Mouse (Mus musculus) macrophage (primary cell): ENCODE measurements around the gene Pars2. TPM values are rescaled to one million over a fixed set of nuclear protein-coding genes. Genes with fewer than 3 reads are reported as not detected.

ENCODE experiments used
- H3K27ac ChIP-seq: fragments of 350-480 bp; formaldehyde crosslinking; 2 replicates; pipeline ENCODE4 v1.9.0; 2021
- H3K36me3 ChIP-seq: fragments of 350-480 bp; formaldehyde crosslinking; 2 replicates; pipeline ENCODE4 v1.9.0; 2021; ENCODE audit errors: inconsistent target
- H3K4me3 ChIP-seq: fragments of 350-480 bp; formaldehyde crosslinking; 2 replicates; pipeline ENCODE4 v1.9.0; 2021; ENCODE audit errors: inconsistent target
- H3K79me2 ChIP-seq: fragments of 350-480 bp; formaldehyde crosslinking; 2 replicates; pipeline ENCODE4 v1.9.0; 2021; ENCODE audit errors: inconsistent target
- WGBS: methylation state at CpG from one replicate; pipeline ENCODE4 v1.1.7; 2026; ENCODE audit warnings: inconsistent platforms; ENCODE audit not compliant: missing documents; 5-methylcytosine and 5-hydroxymethylcytosine counted together
- polyA plus RNA-seq: library from polyadenylated mRNA; stranded (reverse); fragments of 250-400 nt; gene quantifications from 3 replicates; pipeline ENCODE4 v1.2.4, GENCODE M21; 2018; ENCODE audit warnings: inconsistent platforms

Gene Pars2
- polyA plus RNA-seq, 1 experiment from 2014 or later = 3.0 TPM

DNA sequence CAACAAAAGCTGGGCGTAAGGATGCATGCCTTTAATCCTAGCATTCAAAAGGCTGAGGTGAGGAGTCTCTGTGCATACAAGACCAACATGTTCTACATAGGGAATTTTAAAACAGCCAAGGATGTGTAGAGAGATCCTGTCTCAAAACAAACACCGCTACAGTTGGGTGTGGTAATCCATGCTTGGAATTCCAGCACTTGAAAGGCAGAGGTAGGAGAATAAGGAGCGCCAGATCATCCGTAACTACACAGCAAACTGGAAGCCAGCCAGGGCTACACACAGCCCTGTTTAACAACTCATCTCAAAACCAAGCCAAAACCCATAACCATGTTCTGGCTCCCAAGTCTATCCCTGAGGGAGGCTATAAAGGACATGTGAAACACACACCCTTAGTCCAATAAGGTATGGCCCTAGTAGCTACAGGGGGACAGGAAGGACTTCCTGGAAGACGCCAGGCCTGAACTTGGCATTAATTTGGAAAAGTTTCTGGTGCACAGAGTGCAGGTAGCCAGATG is 13.1 kb downstream of the Pars2 start:
- 93% methylated on average over 5 of the region's 5 CpGs for WGBS
- Histone ChIP-seq H3K27ac (no peak overlapping the region), H3K36me3 (peaks cover 96% of the 10 kb centered on the region)

DNA sequence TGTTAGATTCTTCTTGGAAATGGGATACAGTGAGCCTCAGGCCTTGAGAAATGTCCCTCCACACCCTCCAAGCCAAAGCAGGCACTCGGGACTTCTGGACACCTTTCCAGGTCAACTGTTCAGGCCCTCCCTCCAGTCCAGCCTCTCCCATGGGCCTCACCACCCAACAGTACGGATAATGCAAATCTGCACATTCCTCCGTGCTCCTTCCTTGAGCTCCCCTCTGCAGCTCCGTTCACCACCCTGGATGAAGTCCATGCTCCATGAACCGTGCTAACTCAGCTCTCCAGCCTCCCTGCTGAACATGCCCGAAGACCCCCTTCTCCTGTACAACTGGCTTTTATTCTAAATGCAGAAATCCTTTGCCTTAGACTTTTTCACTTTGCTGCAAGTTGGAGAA is 13.8 kb downstream of the Pars2 start:
- no peaks in the 10 kb centered on the region for H3K79me2 ChIP-seq
- H3K4me3 ChIP-seq = no peak overlapping the region
- H3K36me3 ChIP-seq = peaks cover 96% of the 10 kb centered on the region
- no peak overlapping the region for H3K27ac ChIP-seq
- WGBS = 89% methylated on average over 6 of the region's 6 CpGs

More for the DNA sequence above, 13.1 kb downstream of the Pars2 start:
- no peaks in the 10 kb centered on the region for H3K79me2 ChIP-seq
- H3K4me3 ChIP-seq = no peak overlapping the region

DNA sequence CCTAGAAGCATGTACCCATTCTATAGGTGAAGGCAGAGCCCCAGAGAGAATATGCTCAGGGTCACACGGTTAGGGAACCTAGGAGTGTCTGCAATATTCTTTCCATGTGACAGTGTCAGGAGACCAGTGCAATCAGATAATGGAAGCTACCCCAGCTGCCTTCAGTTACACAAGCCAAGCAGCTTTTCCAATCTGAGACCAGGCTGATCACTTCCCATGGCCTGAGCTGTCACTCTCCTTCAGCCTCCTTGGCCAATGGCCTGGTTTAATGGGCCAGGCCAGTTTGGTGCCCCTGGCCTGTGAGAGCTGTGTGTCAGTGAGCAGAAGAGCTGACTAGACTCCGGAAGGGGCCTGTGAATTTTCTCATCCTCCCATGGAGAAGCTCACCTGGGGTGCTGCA is 14.4 kb downstream of the Pars2 start:
- 83% methylated on average over 2 of the region's 2 CpGs for WGBS
- Histone ChIP-seq H3K27ac (no peak overlapping the region), H3K36me3 (peaks cover 96% of the 10 kb centered on the region), H3K4me3 (no peak overlapping the region), H3K79me2 (no peaks in the 10 kb centered on the region)

DNA sequence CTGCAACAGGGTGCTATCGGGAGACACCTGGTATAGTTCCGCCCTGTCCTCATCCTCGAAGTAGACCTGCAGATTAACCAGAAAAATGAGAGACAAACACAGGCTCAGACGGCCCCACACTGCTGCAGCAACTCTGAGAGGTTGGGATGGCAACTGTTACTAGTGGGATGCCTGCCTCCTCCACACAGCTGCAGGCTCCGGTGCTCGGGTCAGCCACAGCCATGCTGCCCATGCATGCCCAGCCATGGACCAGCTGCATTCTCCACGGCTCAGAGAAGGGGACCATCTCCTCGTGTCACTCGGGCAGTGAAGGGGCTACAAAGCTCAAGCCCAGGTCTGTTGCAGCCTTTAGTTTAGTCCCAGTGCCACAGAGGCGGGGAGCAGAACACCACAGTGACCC is 14.8 kb downstream of the Pars2 start:
- Histone ChIP-seq H3K4me3 (no peak overlapping the region), H3K79me2 (no peaks in the 10 kb centered on the region), H3K27ac (no peak overlapping the region), H3K36me3 (peaks cover 96% of the 10 kb centered on the region)
- WGBS = 98% methylated on average over 10 of the region's 10 CpGs

DNA sequence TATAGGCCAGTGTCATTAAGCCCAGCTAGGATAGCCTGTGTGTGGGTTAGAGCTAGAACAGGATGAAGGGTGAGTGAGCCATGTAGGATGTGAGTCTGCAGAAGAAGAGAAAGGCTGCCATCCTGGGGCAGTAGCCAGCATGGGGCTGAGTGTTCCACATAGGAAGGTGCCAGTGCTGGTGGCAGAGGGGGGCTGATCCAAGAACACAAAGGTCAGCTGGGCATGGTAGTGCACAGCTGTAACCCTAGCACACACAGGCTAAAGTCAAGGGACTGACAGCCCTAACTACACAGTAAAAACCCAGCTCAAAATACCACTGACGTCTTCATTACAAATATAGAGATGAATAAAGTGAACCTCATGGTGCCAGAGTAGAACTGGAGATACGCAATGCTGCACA is 15.7 kb downstream of the Pars2 start:
- WGBS = 93% methylated on average over 2 of the region's 2 CpGs

DNA sequence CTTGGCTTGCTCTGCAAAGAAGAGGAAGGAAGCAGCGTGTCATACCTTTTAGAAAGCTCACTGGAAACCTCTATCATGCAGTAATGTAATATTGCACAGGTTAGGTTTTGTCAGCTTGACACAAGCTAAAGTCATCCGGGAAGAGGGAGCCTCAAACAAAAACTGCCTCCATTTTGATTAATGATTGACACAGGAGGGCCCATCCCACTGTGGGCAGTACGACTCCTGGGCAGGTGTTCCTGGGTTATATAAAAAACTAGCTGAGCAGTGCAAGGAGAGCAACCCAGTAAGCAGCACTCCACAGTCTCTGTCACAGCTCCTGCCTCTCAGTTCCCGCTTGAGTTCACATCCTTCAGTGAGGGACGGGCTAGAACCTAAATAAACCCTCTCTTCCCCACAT is 25.9 kb downstream of the Pars2 start:
- Histone ChIP-seq H3K27ac (no peak overlapping the region), H3K4me3 (no peak overlapping the region), H3K36me3 (peaks cover 44% of the 10 kb centered on the region), H3K79me2 (no peaks in the 10 kb centered on the region; the same call in 1 of the 2 replicates)
- WGBS = 92% methylated on average over 5 of the region's 5 CpGs

More for the DNA sequence above, 15.7 kb downstream of the Pars2 start:
- Histone ChIP-seq H3K27ac (no peak overlapping the region), H3K79me2 (no peaks in the 10 kb centered on the region), H3K4me3 (no peak overlapping the region), H3K36me3 (peaks cover 98% of the 10 kb centered on the region)

DNA sequence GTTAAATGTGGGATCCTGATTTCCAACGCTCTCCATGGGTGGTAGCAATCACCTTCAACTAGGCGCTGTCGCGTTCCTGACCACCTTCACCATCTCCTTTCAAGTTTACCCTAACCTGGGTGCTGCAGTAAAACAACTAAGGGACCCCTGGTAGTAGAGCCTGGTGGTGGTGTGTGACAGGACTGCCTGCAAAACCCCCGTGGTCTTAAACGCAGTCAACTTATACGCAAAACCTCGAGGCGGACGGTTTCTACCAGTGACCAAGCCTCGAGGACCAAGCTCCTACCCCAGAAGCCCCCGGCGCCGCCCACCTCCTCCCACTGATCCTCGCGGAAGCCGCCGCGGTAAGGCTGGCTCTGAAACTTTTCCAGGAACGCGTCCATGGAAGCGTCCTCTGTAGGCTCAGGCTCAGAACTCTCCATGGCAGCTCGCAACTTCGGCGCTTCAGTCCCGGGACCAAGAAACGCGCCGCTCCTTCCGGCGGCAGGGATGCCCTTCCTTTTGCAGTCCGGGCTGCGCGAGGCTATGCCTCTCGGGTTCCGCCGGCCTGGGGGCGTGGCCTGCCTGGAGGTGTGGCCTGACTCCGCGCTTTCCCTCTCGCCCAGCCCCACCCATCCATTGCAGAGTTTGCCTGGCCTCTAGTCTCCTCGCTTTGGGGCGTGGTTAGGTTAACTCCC is 27.7 kb downstream of the Pars2 start, which contains the start of gene Ttc4:
Gene Ttc4, minus strand, starts transcription at position 503 of the 677 bp plus-strand sequence.
- WGBS = under 1% methylated on average over 43 of the region's 43 CpGs
- H3K27ac ChIP-seq = peak within 1 kb of the TSS; percentile 33
- no peaks in the 10 kb centered on the region; the same call in 1 of the 2 replicates for H3K79me2 ChIP-seq
- peak within 1 kb of the TSS; percentile 96 for H3K4me3 ChIP-seq
- peaks cover 30% of the 10 kb centered on the region for H3K36me3 ChIP-seq

DNA sequence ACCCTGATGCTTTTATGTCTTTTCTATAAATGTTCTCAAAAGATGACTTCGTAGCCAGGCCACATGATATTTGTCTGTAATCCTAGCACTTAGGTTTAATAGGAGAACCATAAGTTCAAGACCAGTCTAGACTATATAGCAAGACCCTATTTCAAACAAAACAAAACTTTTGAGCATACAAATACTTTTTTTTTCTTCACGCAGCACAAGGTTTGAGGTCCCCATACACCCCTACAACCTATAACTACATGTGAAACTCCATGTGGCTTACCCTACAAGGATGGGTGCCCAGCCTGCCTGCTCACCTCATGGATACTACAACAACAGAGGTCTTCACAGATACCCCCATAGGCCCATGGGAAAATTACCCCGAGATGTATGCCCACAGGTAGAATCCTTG is 28.3 kb downstream of the Pars2 start:
- 68% methylated on average over 3 of the region's 3 CpGs for WGBS
- no peak overlapping the region for H3K4me3 ChIP-seq
- H3K36me3 ChIP-seq = peaks cover 27% of the 10 kb centered on the region
- no peaks in the 10 kb centered on the region; the same call in 1 of the 2 replicates for H3K79me2 ChIP-seq
- H3K27ac ChIP-seq = no peak overlapping the region

DNA sequence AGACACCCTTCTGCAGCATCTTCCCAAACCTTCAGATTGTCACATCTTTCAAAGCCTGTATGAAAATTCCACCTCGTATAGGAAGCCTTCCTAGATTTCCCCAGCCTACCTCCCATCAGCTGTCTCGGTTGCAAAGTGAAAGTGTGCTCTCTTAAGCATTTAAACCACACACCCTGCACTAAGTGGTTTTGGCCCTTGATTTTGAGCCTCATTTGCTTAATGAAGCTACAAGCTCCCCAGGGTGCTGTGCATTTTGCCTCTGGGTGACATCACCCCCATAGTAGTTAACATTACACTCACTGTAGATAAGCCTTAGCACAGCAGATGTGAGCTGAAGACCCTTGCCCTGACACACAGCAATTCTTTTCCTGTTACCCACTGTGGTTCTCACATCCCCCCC is 30.1 kb downstream of the Pars2 start:
- no peak overlapping the region for H3K4me3 ChIP-seq
- H3K36me3 ChIP-seq = peaks cover 9% of the 10 kb centered on the region
- no peak overlapping the region for H3K27ac ChIP-seq
- WGBS = 43% methylated on average over 2 of the region's 2 CpGs
- H3K79me2 ChIP-seq = no peaks in the 10 kb centered on the region; the same call in 1 of the 2 replicates

DNA sequence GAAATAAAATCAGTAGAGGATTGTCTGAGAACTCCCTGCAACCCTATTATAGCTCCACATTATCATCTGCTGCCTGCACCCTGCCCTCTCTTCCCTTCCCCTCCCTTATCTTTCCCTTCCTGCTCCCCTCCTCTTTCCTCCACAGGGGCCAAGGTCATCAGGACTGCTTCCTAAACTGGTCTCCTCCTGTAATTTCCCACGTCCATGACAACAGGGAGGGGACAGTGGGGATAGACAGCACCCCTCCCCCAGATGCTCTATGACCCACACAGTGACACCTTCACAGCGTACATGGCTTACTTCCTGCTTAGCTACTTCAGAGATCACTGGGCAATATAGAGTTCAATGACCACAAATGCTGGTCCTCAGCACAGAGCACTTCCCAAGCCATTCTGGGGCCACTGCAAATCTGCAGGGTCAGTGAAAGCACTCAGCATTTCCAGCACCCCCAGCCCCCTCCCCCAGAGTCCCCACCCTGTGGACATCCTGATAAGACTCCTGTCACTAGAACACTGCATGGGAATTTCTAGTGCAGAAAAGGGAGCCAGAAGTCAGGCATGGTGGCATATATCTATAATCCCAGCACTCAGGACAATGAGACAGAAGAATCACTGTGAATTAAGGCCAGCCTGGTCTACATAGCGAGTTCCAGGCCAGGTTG is 37.9 kb downstream of the Pars2 start:
- no peak overlapping the region for H3K27ac ChIP-seq

DNA sequence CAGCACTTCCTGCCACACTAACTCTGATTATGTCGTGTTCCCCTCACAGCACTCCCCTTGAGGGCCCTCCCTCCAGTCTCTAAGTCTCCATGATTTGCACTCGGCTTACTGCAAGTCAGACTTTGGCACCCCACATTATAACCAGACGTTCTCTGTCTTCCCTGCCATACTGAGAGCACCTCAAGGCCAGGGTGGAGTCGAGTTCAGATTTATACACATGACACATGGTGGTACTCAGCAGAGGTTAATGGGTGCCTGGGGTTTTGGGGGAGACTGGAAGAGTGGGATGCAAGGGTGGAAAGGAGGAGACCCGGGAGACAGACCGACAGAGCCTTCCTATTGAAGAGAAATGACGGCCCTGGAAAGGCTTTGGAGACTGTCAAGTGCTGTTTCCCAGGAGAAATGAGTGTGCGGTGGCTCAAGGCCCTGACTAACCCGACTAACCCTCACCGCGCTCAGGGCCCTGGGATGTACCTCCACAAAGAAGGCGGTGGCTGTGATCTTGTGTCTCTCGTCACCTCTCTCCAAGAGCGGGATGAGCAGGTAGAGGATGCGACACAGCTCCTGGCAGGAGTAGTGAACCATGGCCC is 43.1 kb downstream of the Pars2 start:
- no peaks in the 10 kb centered on the region for H3K36me3 ChIP-seq
- H3K79me2 ChIP-seq = no peaks in the 10 kb centered on the region
- H3K4me3 ChIP-seq = no peak overlapping the region
- 81% methylated on average over 15 of the region's 15 CpGs for WGBS
- no peak overlapping the region for H3K27ac ChIP-seq

More for the DNA sequence above, 37.9 kb downstream of the Pars2 start:
- H3K4me3 ChIP-seq = no peak overlapping the region
- 57% methylated on average over 3 of the region's 3 CpGs for WGBS
- no peaks in the 10 kb centered on the region for H3K36me3 ChIP-seq
- no peaks in the 10 kb centered on the region for H3K79me2 ChIP-seq

DNA sequence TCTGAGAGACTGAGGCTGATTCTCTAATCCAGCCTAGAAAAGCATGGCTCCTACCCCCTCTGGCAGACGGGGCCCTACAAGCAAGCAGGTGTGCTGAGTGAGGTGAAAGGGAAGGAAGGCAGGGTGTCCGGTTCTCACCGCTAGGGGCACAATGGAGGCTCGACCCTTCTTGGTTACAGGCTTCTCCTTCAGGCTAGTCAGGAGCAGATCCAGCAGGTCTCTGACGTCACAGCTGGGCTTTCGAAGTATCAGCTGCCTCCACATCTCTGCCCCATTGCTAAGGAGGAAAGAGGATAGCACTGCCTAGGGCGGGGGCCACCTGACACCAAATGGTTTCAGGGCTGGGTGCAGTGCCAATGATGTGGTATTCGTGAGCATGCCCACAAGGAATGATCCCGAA is 49.1 kb downstream of the Pars2 start:
- no peak overlapping the region for H3K27ac ChIP-seq

DNA sequence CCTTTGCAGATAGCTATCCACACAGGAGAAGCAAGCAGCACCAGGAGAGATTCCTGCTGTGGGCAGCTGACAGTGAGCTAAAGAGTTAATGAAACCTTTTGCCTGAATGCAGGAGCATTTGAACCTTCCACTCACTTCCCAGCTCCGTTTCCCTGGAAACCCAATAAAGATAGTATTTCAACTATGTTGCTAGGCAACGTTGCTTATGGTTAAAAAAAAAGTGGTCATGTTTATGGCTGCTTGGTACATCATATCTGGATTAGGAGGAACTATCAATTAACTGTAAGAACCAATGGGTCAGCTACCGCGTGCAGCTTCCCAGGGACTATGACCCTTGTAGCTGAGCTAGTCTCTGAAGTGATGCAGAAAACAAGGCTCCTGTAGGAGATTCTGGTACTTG is 49.9 kb downstream of the Pars2 start:
- H3K79me2 ChIP-seq = no peaks in the 10 kb centered on the region
- H3K27ac ChIP-seq = no peak overlapping the region
- 73% methylated on average over 4 of the region's 4 CpGs for WGBS
- H3K36me3 ChIP-seq = no peaks in the 10 kb centered on the region
- H3K4me3 ChIP-seq = no peak overlapping the region

More for the DNA sequence above, 49.1 kb downstream of the Pars2 start:
- Histone ChIP-seq H3K79me2 (no peaks in the 10 kb centered on the region), H3K4me3 (no peak overlapping the region), H3K36me3 (no peaks in the 10 kb centered on the region)
- 22% methylated on average over 9 of the region's 9 CpGs for WGBS

DNA sequence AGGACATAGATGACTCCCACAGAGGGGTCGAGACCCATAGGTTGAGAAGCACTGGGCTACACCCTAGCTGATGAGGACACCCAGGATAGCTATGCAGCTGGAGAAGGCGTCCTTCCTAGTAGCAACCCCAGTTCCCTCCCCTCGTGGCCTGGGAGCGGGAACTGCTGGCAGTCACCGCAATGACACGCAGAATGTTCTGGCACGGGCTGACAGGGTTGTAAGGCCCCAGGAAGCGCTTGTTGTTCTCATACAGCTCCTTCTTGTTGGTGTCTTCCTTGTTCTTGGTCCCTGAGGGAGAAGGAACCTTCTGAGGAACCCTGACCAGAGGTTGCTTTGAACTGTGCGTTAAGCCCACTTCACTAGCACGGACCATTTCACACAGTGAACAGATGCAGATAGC is 53.1 kb downstream of the Pars2 start:
- H3K4me3 ChIP-seq = no peak overlapping the region
- H3K79me2 ChIP-seq = no peaks in the 10 kb centered on the region
- 80% methylated on average over 10 of the region's 10 CpGs for WGBS
- H3K36me3 ChIP-seq = no peaks in the 10 kb centered on the region
- no peak overlapping the region for H3K27ac ChIP-seq

DNA sequence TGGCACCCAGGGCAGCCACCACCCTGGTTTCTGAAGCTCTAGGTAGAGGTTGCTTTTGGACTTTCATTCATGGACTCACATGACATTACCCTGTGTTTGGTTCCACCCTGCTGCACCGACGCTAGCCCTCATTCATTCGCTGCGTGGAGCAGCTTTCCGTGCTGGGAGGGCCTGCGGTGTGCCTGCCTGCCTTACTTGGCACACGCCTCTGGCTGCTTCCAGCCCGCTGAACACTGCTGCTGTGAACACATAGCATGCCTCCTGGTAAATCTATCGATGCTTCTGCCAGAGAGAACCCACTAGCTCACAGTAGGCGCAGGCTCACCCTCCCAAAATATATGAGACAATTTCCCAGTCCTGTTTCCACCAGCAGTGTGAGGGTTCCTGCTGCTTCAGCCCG is 53.5 kb downstream of the Pars2 start:
- no peaks in the 10 kb centered on the region for H3K79me2 ChIP-seq
- no peak overlapping the region for H3K4me3 ChIP-seq
- H3K36me3 ChIP-seq = no peaks in the 10 kb centered on the region
- no peak overlapping the region for H3K27ac ChIP-seq
- WGBS = 89% methylated on average over 11 of the region's 11 CpGs
